Mouse (Mus musculus) hindbrain, embryonic 10.5 days (tissue): ENCODE results near the gene Ttll5. TPM values are rescaled to one million over a fixed set of nuclear protein-coding genes. Genes with fewer than 3 reads are reported as not detected.
A peak's percentile ranks its signal among the peaks of the same experiment; 100 is the strongest.

Experiments
- DNase-seq: peaks from one replicate; pipeline ENCODE4 v3.0.0-alpha.2; 2017; ENCODE audit warnings: low spot score
- H3K27ac ChIP-seq: fragments of 300-500 bp; sonication (generic); 2 replicates; pipeline ENCODE4 v1.5.1; 2016; ENCODE audit warnings: mild to moderate bottlenecking, moderate library complexity
- H3K27me3 ChIP-seq: fragments of 300-500 bp; sonication (generic); 2 replicates; pipeline ENCODE4 v1.6.1; 2016; ENCODE audit warnings: mild to moderate bottlenecking; ENCODE audit not compliant: poor library complexity, insufficient read depth, severe bottlenecking
- H3K36me3 ChIP-seq: fragments of 300-500 bp; sonication (generic); 2 replicates; pipeline ENCODE4 v1.6.1; 2016; ENCODE audit warnings: mild to moderate bottlenecking, moderate library complexity
- H3K4me1 ChIP-seq: fragments of 300-500 bp; sonication (generic); replicated peaks from 2 replicates; pipeline ENCODE4 v1.6.1; 2016; ENCODE audit warnings: mild to moderate bottlenecking
- H3K4me3 ChIP-seq: fragments of 300-500 bp; sonication (generic); 2 replicates; pipeline ENCODE4 v1.5.1; 2016; ENCODE audit warnings: mild to moderate bottlenecking, moderate library complexity
- H3K9me3 ChIP-seq: fragments of 300-500 bp; sonication (generic); 2 replicates; pipeline ENCODE4 v1.6.1; 2016; ENCODE audit warnings: mild to moderate bottlenecking, moderate library complexity
- WGBS: fragments of 180-500 bp; shearing (Covaris S2); methylation state at CpG from one replicate; pipeline ENCODE4 v1.1.7; 2016; 5-methylcytosine and 5-hydroxymethylcytosine counted together
- polyA plus RNA-seq: library from polyadenylated mRNA; unstranded; fragments of >200 nt; fragmentation: Nextera tagmentation; extraction: Ambion mirVana; gene quantifications from 2 replicates; pipeline ENCODE4 v1.2.1, GENCODE M21; 2016

Gene Ttll5
- polyA plus RNA-seq, 1 experiment from 2014 or later: 18.3 TPM

GRCm38 (mm10) chr12:86059341-86059740 lies 234.9 kb downstream of the Ttll5 start:
- Histone ChIP-seq H3K27ac (no peak overlapping the region), H3K36me3 (peaks cover 19% of the 10 kb centered on the region), H3K27me3 (no peaks in the 10 kb centered on the region), H3K9me3 (no peaks in the 10 kb centered on the region), H3K4me3 (no peak overlapping the region), H3K4me1 (no peaks in the 10 kb centered on the region)
- DNase-seq: no peak
- WGBS: 88% methylated on average over 6 of the region's 6 CpGs

- H3K36me3 ChIP-seq: peaks cover 14% of the 10 kb centered on the region
- no peaks in the 10 kb centered on the region for H3K27me3 ChIP-seq
- H3K9me3 ChIP-seq: no peaks in the 10 kb centered on the region
- no peak overlapping the region for H3K4me3 ChIP-seq
- no peak overlapping the region for H3K27ac ChIP-seq
- DNase-seq: no peak
- no peaks in the 10 kb centered on the region for H3K4me1 ChIP-seq
Measured at GRCm38 (mm10) chr12:86064796-86065195, 240.3 kb downstream of the Ttll5 start.

- WGBS: 90% methylated on average over 6 of the region's 6 CpGs
- H3K36me3 ChIP-seq: 0 out of 2 replicates have a peak, but pooled peaks cover 7% of the 10 kb centered on the region
- H3K9me3 ChIP-seq: 0 out of 2 replicates have a peak, but pooled peaks cover 2% of the 10 kb centered on the region
- H3K4me3 ChIP-seq: no peak overlapping the region
- no peak overlapping the region for H3K27ac ChIP-seq
- peaks cover 10% of the 10 kb centered on the region for H3K4me1 ChIP-seq
- peaks cover 12% of the 10 kb centered on the region for H3K27me3 ChIP-seq
- DNase-seq: no peak
Measured at GRCm38 (mm10) chr12:86071432-86071831, 247.0 kb downstream of the Ttll5 start.

GRCm38 (mm10) chr12:86074681-86075080 lies 250.2 kb downstream of the Ttll5 start:
- DNase-seq: no peak
- Histone ChIP-seq H3K4me3 (no peak overlapping the region), H3K36me3 (no peaks in the 10 kb centered on the region), H3K4me1 (peaks cover 31% of the 10 kb centered on the region), H3K27me3 (peaks cover 29% of the 10 kb centered on the region), H3K9me3 (0 out of 2 replicates have a peak, but pooled peaks cover 2% of the 10 kb centered on the region), H3K27ac (no peak overlapping the region)
- 88% methylated on average over 12 of the region's 12 CpGs for WGBS

- 87% methylated on average over 7 of the region's 7 CpGs for WGBS
- DNase-seq: no peak
- no peaks in the 10 kb centered on the region for H3K36me3 ChIP-seq
Measured at GRCm38 (mm10) chr12:86075358-86075757, 250.9 kb downstream of the Ttll5 start.

GRCm38 (mm10) chr12:86076321-86076901 lies 252.0 kb downstream of the Ttll5 start:
- peaks cover 47% of the 10 kb centered on the region for H3K27me3 ChIP-seq
- H3K4me3 ChIP-seq: peak overlapping the region; percentile 70
- no peaks in the 10 kb centered on the region for H3K36me3 ChIP-seq
- peak; percentile 15 for DNase-seq
- peaks cover 31% of the 10 kb centered on the region for H3K4me1 ChIP-seq
- H3K27ac ChIP-seq: no peak overlapping the region
- H3K9me3 ChIP-seq: 0 out of 2 replicates have a peak, but pooled peaks cover 2% of the 10 kb centered on the region
- 8% methylated on average over 13 of the region's 13 CpGs for WGBS

More at GRCm38 (mm10) chr12:86075358-86075757, 250.9 kb downstream of the Ttll5 start:
- Histone ChIP-seq H3K9me3 (0 out of 2 replicates have a peak, but pooled peaks cover 2% of the 10 kb centered on the region), H3K4me1 (peaks cover 31% of the 10 kb centered on the region), H3K27me3 (peaks cover 36% of the 10 kb centered on the region), H3K27ac (no peak overlapping the region), H3K4me3 (no peak overlapping the region)

- DNase-seq: peak; percentile 51
- Histone ChIP-seq H3K4me1 (peaks cover 31% of the 10 kb centered on the region), H3K27ac (peak overlapping the region; percentile 91), H3K36me3 (no peaks in the 10 kb centered on the region), H3K27me3 (peaks cover 50% of the 10 kb centered on the region), H3K4me3 (peak overlapping the region; percentile 70), H3K9me3 (no peaks in the 10 kb centered on the region)
- WGBS: 17% methylated on average over 8 of the region's 8 CpGs
Measured at GRCm38 (mm10) chr12:86077322-86077721, 252.9 kb downstream of the Ttll5 start.

GRCm38 (mm10) chr12:86077736-86078135 lies 253.3 kb downstream of the Ttll5 start:
- Histone ChIP-seq H3K27me3 (peaks cover 50% of the 10 kb centered on the region), H3K4me3 (peak overlapping the region; percentile 70), H3K27ac (peak overlapping the region; percentile 91), H3K4me1 (peaks cover 31% of the 10 kb centered on the region), H3K9me3 (no peaks in the 10 kb centered on the region), H3K36me3 (no peaks in the 10 kb centered on the region)
- WGBS: 16% methylated on average over 11 of the region's 11 CpGs
- DNase-seq: peak; percentile 30

- Histone ChIP-seq H3K9me3 (no peaks in the 10 kb centered on the region), H3K4me3 (peak overlapping the region; percentile 70), H3K27me3 (peaks cover 50% of the 10 kb centered on the region), H3K27ac (peak overlapping the region; percentile 91), H3K4me1 (peaks cover 35% of the 10 kb centered on the region), H3K36me3 (no peaks in the 10 kb centered on the region)
- DNase-seq: peak; percentile 24
- WGBS: 10% methylated on average over 9 of the region's 9 CpGs
Measured at GRCm38 (mm10) chr12:86078176-86078552, 253.7 kb downstream of the Ttll5 start.

GRCm38 (mm10) chr12:86078553-86079201 lies 254.2 kb downstream of the Ttll5 start, which contains the start of gene Tgfb3:
TSS of gene Tgfb3 (minus strand) at chr12:86079041.
- peaks cover 38% of the 10 kb centered on the region for H3K4me1 ChIP-seq
- H3K27me3 ChIP-seq: peaks cover 50% of the 10 kb centered on the region
- H3K4me3 ChIP-seq: peak within 1 kb of the TSS; percentile 70
- no peaks in the 10 kb centered on the region for H3K9me3 ChIP-seq
- H3K36me3 ChIP-seq: no peaks in the 10 kb centered on the region
- under 1% methylated on average over 25 of the region's 25 CpGs for WGBS
- DNase-seq: peak; percentile 65
- peak within 1 kb of the TSS; percentile 91 for H3K27ac ChIP-seq

- under 1% methylated on average over 31 of the region's 31 CpGs for WGBS
- Histone ChIP-seq H3K36me3 (no peaks in the 10 kb centered on the region), H3K4me3 (peak overlapping the region; percentile 70), H3K4me1 (peaks cover 38% of the 10 kb centered on the region), H3K27me3 (peaks cover 50% of the 10 kb centered on the region), H3K27ac (peak overlapping the region; percentile 91), H3K9me3 (no peaks in the 10 kb centered on the region)
- peak; percentile 93 for DNase-seq
Measured at GRCm38 (mm10) chr12:86079202-86079667, 254.8 kb downstream of the Ttll5 start.

GRCm38 (mm10) chr12:86082481-86083012 lies 258.1 kb downstream of the Ttll5 start, which contains the start of gene Ift43:
TSS of gene Ift43 (plus strand) at chr12:86082541.
- Histone ChIP-seq H3K4me1 (peaks cover 17% of the 10 kb centered on the region), H3K4me3 (peak within 1 kb of the TSS; percentile 81), H3K36me3 (peaks cover 26% of the 10 kb centered on the region), H3K27ac (peak within 1 kb of the TSS; percentile 85), H3K9me3 (no peaks in the 10 kb centered on the region), H3K27me3 (peaks cover 28% of the 10 kb centered on the region)
- peak; percentile 91 for DNase-seq
- WGBS: under 1% methylated on average over 35 of the region's 35 CpGs

- no peak overlapping the region for H3K4me3 ChIP-seq
- peaks cover 12% of the 10 kb centered on the region for H3K4me1 ChIP-seq
- peaks cover 9% of the 10 kb centered on the region for H3K27me3 ChIP-seq
- WGBS: 94% methylated on average over 7 of the region's 7 CpGs
- H3K9me3 ChIP-seq: no peaks in the 10 kb centered on the region
- H3K27ac ChIP-seq: no peak overlapping the region
- DNase-seq: no peak
- H3K36me3 ChIP-seq: peaks cover 50% of the 10 kb centered on the region
Measured at GRCm38 (mm10) chr12:86085873-86086272, 261.4 kb downstream of the Ttll5 start.
